In genomic region chr6:6298867-6299852, GRCm38 (mm10) we compare ENCODE assay signal across 11 mouse cellular contexts.
DNase-seq lines count a peak whose midpoint lies in the region; ATAC-seq and TF ChIP-seq lines count a peak whose summit lies in the region.
"Had no signal": no experiment of that assay in that cellular context is flagged by ENCODE, and none has a peak within 500 bp of the region (broad histone marks: within the 10 kb centered on the region; RNA-seq: fewer than 3 reads in every experiment).

No protein-coding gene starts in this region.

- no peaks in the 10 kb centered on the region for H3K27me3 ChIP-seq in limb, embryonic 10.5 days (ENCODE audit: low read depth, poor library complexity, severe bottlenecking)
- no peaks in the 10 kb centered on the region for H3K27me3 ChIP-seq in thymus, adult 2 months (ENCODE audit: control insufficient read depth, insufficient read depth, low read length)
- H3K27me3 ChIP-seq in liver, embryonic 12.5 days (replicated peaks), result no peaks in the 10 kb centered on the region

- H3K9me3 ChIP-seq in limb, embryonic 10.5 days (replicated peaks), result no peaks in the 10 kb centered on the region
- no peaks in the 10 kb centered on the region for H3K9me3 ChIP-seq in liver, embryonic 12.5 days (replicated peaks)

- H3K27ac ChIP-seq in limb, embryonic 10.5 days, result no peak overlapping the region
- H3K27ac ChIP-seq in thymus, adult 2 months (ENCODE audit: control insufficient read depth, insufficient read depth, low read length), result no peak overlapping the region
- H3K27ac ChIP-seq in liver, embryonic 12.5 days, result no peak overlapping the region

- no peak overlapping the region for H3K4me2 ChIP-seq in liver, embryonic 12.5 days

- H3K4me1 ChIP-seq in limb, embryonic 10.5 days, result peaks cover 14% of the 10 kb centered on the region
- no peaks in the 10 kb centered on the region for H3K4me1 ChIP-seq in thymus, adult 2 months (replicated peaks; ENCODE audit: control insufficient read depth, insufficient read depth, low read length)
- no peaks in the 10 kb centered on the region for H3K4me1 ChIP-seq in liver, embryonic 12.5 days

- TF ChIP-seq CTCF in thymus, adult 2 months (IDR thresholded peaks at IDR 0.05; ENCODE audit: borderline replicate concordance, control insufficient read depth, extremely low read depth, insufficient read depth, low read length, poor library complexity), result no peak

- WGBS in limb, embryonic 10.5 days, result 60% methylated on average over 14 of the region's 14 CpGs
- WGBS in thymus, adult 2 months, result 80% methylated on average over 14 of the region's 14 CpGs
- WGBS in liver, embryonic 12.5 days (ENCODE audit: insufficient replicate concordance), result 63% methylated on average over 14 of the region's 14 CpGs

- no peak for ATAC-seq in liver, embryonic 12.5 days

- H3K9ac ChIP-seq in liver, embryonic 12.5 days, result no peak overlapping the region

- TF ChIP-seq POLR2A in thymus, adult 2 months (IDR thresholded peaks at IDR 0.05; ENCODE audit: control insufficient read depth, extremely low read depth, insufficient read depth, low read length, poor library complexity), result no peak

- DNase-seq in 3T3-L1 (ENCODE audit: low read depth, low spot score), result peak; percentile 53
- peak; percentile 74 for DNase-seq in NIH3T3 (ENCODE audit: low read depth)
- peak; percentile 83 to 89 for DNase-seq in heart, adult 18-20 months
- DNase-seq in limb, embryonic 10.5 days (ENCODE audit: low spot score), result peak; percentile 27
- no peak for DNase-seq in layer of hippocampus, adult 9-10 months (ENCODE audit: low spot score)
- no peak for DNase-seq in thymus, adult 2 months
- DNase-seq in kidney, postnatal 10 days, result no peak
- DNase-seq: cerebellum, adult 2 months; gastrocnemius, postnatal 14 days; thymus, postnatal 4 days had no signal

- H3K36me3 ChIP-seq in limb, embryonic 10.5 days, result no peaks in the 10 kb centered on the region
- no peaks in the 10 kb centered on the region for H3K36me3 ChIP-seq in thymus, adult 2 months (ENCODE audit: control insufficient read depth, insufficient read depth, low read length)
- no peaks in the 10 kb centered on the region for H3K36me3 ChIP-seq in liver, embryonic 12.5 days

- no peak overlapping the region for H3K4me3 ChIP-seq in limb, embryonic 10.5 days
- H3K4me3 ChIP-seq in thymus, adult 2 months (ENCODE audit: control insufficient read depth, insufficient read depth, low read length), result no peak overlapping the region
- no peak overlapping the region for H3K4me3 ChIP-seq in liver, embryonic 12.5 days

Comparison
In these comparisons a context has a peak if more than half of its experiments do, and no peak if none do; other contexts are left out.
1. DNase-seq: peak in 3T3-L1 (single experiment), NIH3T3 (single experiment), heart, adult 18-20 months (2 of 2) and limb, embryonic 10.5 days (single experiment); none in layer of hippocampus, adult 9-10 months (single experiment), thymus, adult 2 months (single experiment) and kidney, postnatal 10 days (single experiment).